Mouse (Mus musculus): ENCODE data around the gene Tepp. TPM values are rescaled to one million over a fixed set of nuclear protein-coding genes. Genes with fewer than 3 reads are reported as not detected.

Gene Tepp
- polyA plus RNA-seq, 1 experiment from 2014 or later, result not detected

DNA sequence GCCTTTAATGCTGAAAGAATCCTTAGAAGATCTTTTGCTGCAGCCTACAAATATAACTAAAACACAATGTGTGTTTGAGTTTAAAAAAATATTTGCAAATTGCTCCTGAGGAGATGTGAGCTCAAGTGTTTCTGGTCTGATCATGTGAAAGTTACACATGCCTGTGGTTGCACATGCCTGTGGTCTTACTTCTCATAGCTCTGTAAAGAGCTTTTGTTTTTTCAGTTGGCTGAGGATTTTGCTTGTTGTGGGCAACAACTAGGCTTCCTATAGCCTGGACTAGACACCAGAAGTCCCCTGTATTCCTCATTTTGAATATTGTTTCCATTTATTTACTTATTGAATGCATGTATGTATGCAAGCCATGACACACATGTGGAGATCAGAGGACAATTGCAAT, 26.0 kb downstream of the Tepp start:
- no peaks in the 10 kb centered on the region for H3K4me1 ChIP-seq (ENCODE audit: control insufficient read depth, insufficient read depth, low read length)
- no peak overlapping the region for H3K4me3 ChIP-seq (ENCODE audit: low read depth, low read length)
- ATAC-seq (ENCODE audit: insufficient read depth, low FRiP score, low TSS enrichment), result no peak
- H3K27ac ChIP-seq (ENCODE audit: low read depth, low read length), result no peak overlapping the region
- H3K9ac ChIP-seq (ENCODE audit: low read length), result no peak overlapping the region
- H3K36me3 ChIP-seq (ENCODE audit: control insufficient read depth, insufficient read depth, low read length), result no peaks in the 10 kb centered on the region
- no peaks in the 10 kb centered on the region for H3K27me3 ChIP-seq (ENCODE audit: control insufficient read depth, insufficient read depth, low read length)
- no peak overlapping the region for H3K4me2 ChIP-seq (ENCODE audit: low read depth)
- DNase-seq (ENCODE audit: low spot score), result no peak
- no peaks in the 10 kb centered on the region for H3K9me3 ChIP-seq (ENCODE audit: control insufficient read depth, low read length)

DNA sequence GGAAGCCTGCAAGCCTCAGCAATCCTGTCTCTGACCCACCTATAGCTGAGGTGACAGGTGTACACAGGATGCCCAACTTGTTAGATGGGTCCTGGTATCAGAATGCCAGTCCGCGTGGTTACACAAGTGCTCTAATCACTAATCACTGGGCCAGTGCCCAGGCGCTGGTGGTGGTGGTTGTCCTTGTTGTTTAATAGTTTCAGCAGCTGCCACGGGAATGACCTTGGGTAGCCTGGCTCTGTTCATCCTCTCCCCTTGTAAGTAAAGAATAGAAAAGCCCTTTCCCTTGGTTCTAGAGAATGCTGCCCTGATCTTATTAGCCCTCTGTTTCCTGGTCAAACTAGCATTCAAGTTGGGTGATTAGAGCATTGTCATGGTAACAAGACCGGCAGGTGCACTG, 31.4 kb downstream of the Tepp start:
- H3K4me2 ChIP-seq (ENCODE audit: low read depth), result no peak overlapping the region
- WGBS, result 82% methylated on average over 5 of the region's 5 CpGs
- H3K27me3 ChIP-seq (ENCODE audit: control insufficient read depth, insufficient read depth, low read length), result no peaks in the 10 kb centered on the region
- H3K36me3 ChIP-seq (ENCODE audit: control insufficient read depth, insufficient read depth, low read length), result peaks cover 3% of the 10 kb centered on the region; the same call in 1 of the 2 replicates
- no peaks in the 10 kb centered on the region for H3K9me3 ChIP-seq (ENCODE audit: control insufficient read depth, low read length)
- H3K4me1 ChIP-seq (ENCODE audit: control insufficient read depth, insufficient read depth, low read length), result no peaks in the 10 kb centered on the region
- H3K27ac ChIP-seq (ENCODE audit: low read depth, low read length), result no peak overlapping the region
- ATAC-seq (ENCODE audit: insufficient read depth, low FRiP score, low TSS enrichment) (no peak), DNase-seq (ENCODE audit: low spot score) (no peak)
- H3K4me3 ChIP-seq (ENCODE audit: low read depth, low read length), result no peak overlapping the region
- no peak overlapping the region for H3K9ac ChIP-seq (ENCODE audit: low read length)

DNA sequence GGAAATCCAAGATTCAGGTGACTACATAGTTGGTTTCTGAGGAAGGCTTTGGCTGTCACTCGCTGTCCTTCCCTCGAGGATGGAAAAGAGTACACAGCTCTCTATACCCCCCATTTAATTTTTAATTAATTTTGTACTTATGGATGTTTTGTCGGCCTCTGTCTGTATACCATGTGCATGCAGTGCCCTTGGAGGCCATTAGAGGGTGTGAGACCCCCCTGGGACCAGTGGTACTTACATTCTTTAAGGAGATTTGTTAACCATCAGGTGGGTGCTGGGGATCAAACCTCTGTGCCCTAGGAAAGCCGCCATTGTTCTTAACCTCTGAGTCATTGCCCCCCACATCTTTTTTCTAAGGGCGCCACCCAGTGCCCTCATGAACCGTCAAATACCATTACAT, 34.3 kb downstream of the Tepp start:
- WGBS, result 77% methylated on average over 6 of the region's 6 CpGs

DNA sequence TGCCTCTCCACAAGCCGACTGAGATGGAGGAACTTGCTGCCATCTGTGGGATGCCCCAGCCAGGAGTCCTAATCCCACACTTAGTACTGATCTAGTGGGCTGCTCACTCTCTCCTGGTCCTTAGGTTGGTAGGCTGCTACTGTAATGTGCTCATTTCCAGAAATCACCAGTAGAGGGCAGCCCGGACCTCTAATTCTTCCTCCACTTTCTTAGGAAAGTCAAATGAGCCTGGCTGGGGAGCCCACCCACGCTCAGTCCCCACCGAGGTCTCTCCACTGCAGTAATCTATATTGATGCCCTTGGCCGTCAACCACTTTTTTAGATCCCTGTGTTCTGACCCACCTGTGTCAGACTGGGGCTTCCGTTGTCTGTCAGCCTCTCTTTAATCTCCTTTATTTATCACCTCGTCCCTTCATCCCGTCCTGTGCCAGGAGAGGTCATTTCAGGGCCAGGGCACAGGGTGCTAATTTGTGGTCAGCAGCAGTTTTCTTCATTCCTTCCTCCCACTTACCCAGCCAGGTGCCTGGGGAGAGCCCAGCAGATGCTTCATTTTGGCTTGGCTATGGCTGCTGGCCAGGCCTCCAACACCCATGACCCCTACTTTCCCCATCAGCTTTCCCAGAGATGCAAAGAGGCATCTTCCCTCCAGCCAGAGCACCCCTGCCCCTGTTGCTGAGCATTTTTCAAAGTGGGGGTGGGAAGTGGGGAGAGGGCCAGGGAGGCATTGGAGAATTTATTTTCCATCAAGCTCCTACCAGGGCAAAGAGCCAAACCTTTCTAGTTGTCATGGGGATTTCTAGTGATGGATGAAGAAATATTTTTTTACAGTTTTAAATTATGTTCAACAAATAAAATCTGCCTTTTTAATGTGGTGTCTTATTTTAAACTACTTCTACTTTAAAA, 36.5 kb downstream of the Tepp start:
- no peak overlapping the region for H3K4me2 ChIP-seq (ENCODE audit: low read depth)
- H3K9me3 ChIP-seq (ENCODE audit: control insufficient read depth, low read length), result no peaks in the 10 kb centered on the region
- WGBS, result 15% methylated on average over 8 of the region's 8 CpGs
- peaks cover 3% of the 10 kb centered on the region; the same call in 1 of the 2 replicates for H3K36me3 ChIP-seq (ENCODE audit: control insufficient read depth, insufficient read depth, low read length)
- H3K4me3 ChIP-seq (ENCODE audit: low read depth, low read length), result no peak overlapping the region
- H3K9ac ChIP-seq (ENCODE audit: low read length), result no peak overlapping the region
- peaks cover 2% of the 10 kb centered on the region; the same call in 1 of the 2 replicates for H3K4me1 ChIP-seq (ENCODE audit: control insufficient read depth, insufficient read depth, low read length)
- DNase-seq (ENCODE audit: low spot score), result peak; percentile 79
- H3K27ac ChIP-seq (ENCODE audit: low read depth, low read length), result no peak overlapping the region
- H3K27me3 ChIP-seq (ENCODE audit: control insufficient read depth, insufficient read depth, low read length), result peaks cover 4% of the 10 kb centered on the region; the same call in 1 of the 2 replicates
- peak; percentile 46; the same call in 1 of the 2 replicates for ATAC-seq (ENCODE audit: insufficient read depth, low FRiP score, low TSS enrichment)

More for the DNA sequence above, 34.3 kb downstream of the Tepp start:
- DNase-seq (ENCODE audit: low spot score) (no peak), ATAC-seq (ENCODE audit: insufficient read depth, low FRiP score, low TSS enrichment) (no peak)
- Histone ChIP-seq H3K4me3 (ENCODE audit: low read depth, low read length) (no peak overlapping the region), H3K4me1 (ENCODE audit: control insufficient read depth, insufficient read depth, low read length) (no peaks in the 10 kb centered on the region), H3K36me3 (ENCODE audit: control insufficient read depth, insufficient read depth, low read length) (peaks cover 3% of the 10 kb centered on the region; the same call in 1 of the 2 replicates), H3K9ac (ENCODE audit: low read length) (no peak overlapping the region), H3K4me2 (ENCODE audit: low read depth) (no peak overlapping the region), H3K27ac (ENCODE audit: low read depth, low read length) (no peak overlapping the region), H3K9me3 (ENCODE audit: control insufficient read depth, low read length) (no peaks in the 10 kb centered on the region), H3K27me3 (ENCODE audit: control insufficient read depth, insufficient read depth, low read length) (no peaks in the 10 kb centered on the region)

DNA sequence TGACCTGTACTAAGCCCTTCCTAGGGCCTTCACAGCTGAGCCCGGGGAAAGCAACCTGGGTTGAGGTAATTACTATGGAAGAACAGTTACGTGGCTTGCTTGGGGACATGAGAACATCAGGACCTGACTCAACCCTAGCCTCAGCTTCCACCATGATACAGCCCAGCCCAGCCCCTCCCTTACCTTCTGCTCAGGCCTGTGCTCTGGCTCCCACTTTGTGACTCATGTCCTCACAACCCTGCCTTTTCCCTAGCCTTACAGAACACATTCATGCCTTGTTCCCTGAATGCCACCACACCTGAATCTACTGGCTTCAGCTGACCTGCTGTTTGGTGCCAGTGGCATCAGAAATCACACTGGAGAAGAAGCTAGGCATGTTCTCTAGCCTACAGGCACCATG, 38.0 kb downstream of the Tepp start:
- Histone ChIP-seq H3K4me1 (ENCODE audit: control insufficient read depth, insufficient read depth, low read length) (peaks cover 4% of the 10 kb centered on the region; the same call in 1 of the 2 replicates), H3K9me3 (ENCODE audit: control insufficient read depth, low read length) (no peaks in the 10 kb centered on the region), H3K4me3 (ENCODE audit: low read depth, low read length) (no peak overlapping the region), H3K36me3 (ENCODE audit: control insufficient read depth, insufficient read depth, low read length) (peaks cover 3% of the 10 kb centered on the region; the same call in 1 of the 2 replicates), H3K9ac (ENCODE audit: low read length) (no peak overlapping the region), H3K27ac (ENCODE audit: low read depth, low read length) (no peak overlapping the region), H3K27me3 (ENCODE audit: control insufficient read depth, insufficient read depth, low read length) (peaks cover 4% of the 10 kb centered on the region; the same call in 1 of the 2 replicates), H3K4me2 (ENCODE audit: low read depth) (no peak overlapping the region)
- ATAC-seq (ENCODE audit: insufficient read depth, low FRiP score, low TSS enrichment) (no peak), DNase-seq (ENCODE audit: low spot score) (no peak)
- WGBS, result 80% methylated on average over 2 of the region's 2 CpGs

DNA sequence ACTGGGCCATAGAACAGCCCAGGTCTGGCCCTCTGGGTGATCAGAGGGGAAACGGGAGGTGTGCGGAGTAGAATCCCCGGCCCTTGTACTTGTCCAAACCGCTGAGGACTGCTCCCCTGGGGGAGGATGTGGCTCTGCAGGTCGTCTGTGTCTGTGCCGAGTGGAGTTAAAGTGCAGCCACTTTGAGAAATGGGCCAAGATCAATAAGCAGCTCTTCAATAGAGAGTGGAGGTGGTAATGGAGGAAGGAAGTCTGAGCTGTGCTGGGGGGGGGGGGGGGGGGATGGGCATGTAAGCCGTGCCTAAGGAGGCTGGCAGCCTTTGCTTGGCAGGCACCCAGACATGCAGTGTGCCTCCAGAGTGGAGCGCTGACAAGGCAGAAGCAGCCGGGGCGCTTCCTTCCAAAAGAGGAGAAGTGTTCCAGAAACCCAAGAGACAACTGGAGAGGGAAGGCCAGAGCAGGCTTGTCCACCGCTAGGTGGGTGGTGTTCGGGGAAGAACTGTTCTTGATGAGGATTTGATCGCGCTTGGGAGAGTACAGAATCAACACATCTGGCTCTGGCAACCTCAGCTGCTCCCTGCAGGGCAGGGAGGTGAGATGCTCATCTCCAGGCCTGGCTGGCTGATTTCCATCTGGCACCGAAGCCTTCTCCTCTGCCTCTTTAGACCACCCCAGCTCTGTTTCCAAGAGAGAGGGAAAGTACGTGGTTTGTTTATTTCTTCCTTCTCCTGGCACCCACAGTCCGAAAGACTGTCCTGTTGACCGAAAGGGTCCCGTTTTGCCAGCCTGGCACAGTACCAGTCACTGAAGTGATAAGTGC, 38.7 kb downstream of the Tepp start:
- no peak overlapping the region for H3K9ac ChIP-seq (ENCODE audit: low read length)
- no peak for ATAC-seq (ENCODE audit: insufficient read depth, low FRiP score, low TSS enrichment)
- peaks cover under 1% of the 10 kb centered on the region; the same call in 1 of the 2 replicates for H3K36me3 ChIP-seq (ENCODE audit: control insufficient read depth, insufficient read depth, low read length)
- no peak overlapping the region for H3K27ac ChIP-seq (ENCODE audit: low read depth, low read length)
- WGBS, result 65% methylated on average over 18 of the region's 19 CpGs
- no peaks in the 10 kb centered on the region for H3K9me3 ChIP-seq (ENCODE audit: control insufficient read depth, low read length)
- H3K4me2 ChIP-seq (ENCODE audit: low read depth), result no peak overlapping the region
- no peak overlapping the region for H3K4me3 ChIP-seq (ENCODE audit: low read depth, low read length)
- peaks cover 4% of the 10 kb centered on the region; the same call in 1 of the 2 replicates for H3K27me3 ChIP-seq (ENCODE audit: control insufficient read depth, insufficient read depth, low read length)
- DNase-seq (ENCODE audit: low spot score), result no peak
- H3K4me1 ChIP-seq (ENCODE audit: control insufficient read depth, insufficient read depth, low read length), result peaks cover 7% of the 10 kb centered on the region

DNA sequence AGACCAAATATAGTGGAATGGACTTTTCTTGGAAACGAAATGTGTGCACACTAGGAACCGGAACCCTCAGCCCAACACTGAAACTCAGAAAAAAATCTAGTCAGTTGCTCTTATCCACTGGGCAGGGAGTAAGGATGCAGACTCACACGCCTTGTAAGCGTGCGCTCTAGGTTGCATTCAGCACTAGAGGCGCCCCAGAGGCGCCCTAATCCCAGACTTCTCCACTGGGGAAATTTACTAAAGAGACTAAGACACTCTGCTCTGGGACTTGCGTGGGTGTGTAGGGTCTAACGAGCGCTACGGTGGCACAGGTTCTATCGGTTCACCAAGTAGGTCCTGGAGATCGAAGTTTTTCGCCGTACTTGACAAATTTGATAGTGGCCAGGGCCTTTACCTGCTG, 41.1 kb downstream of the Tepp start:
- no peak for ATAC-seq (ENCODE audit: insufficient read depth, low FRiP score, low TSS enrichment)
- Histone ChIP-seq H3K27ac (ENCODE audit: low read depth, low read length) (no peak overlapping the region), H3K4me1 (ENCODE audit: control insufficient read depth, insufficient read depth, low read length) (peaks cover 9% of the 10 kb centered on the region), H3K27me3 (ENCODE audit: control insufficient read depth, insufficient read depth, low read length) (peaks cover 4% of the 10 kb centered on the region; the same call in 1 of the 2 replicates), H3K9ac (ENCODE audit: low read length) (no peak overlapping the region), H3K4me3 (ENCODE audit: low read depth, low read length) (peak overlapping the region; percentile 81; the same call in 1 of the 2 replicates), H3K4me2 (ENCODE audit: low read depth) (peak overlapping the region; percentile 92), H3K36me3 (ENCODE audit: control insufficient read depth, insufficient read depth, low read length) (no peaks in the 10 kb centered on the region; the same call in 1 of the 2 replicates), H3K9me3 (ENCODE audit: control insufficient read depth, low read length) (no peaks in the 10 kb centered on the region)
- peak; percentile 59 for DNase-seq (ENCODE audit: low spot score)
- 1% methylated on average over 15 of the region's 15 CpGs for WGBS

DNA sequence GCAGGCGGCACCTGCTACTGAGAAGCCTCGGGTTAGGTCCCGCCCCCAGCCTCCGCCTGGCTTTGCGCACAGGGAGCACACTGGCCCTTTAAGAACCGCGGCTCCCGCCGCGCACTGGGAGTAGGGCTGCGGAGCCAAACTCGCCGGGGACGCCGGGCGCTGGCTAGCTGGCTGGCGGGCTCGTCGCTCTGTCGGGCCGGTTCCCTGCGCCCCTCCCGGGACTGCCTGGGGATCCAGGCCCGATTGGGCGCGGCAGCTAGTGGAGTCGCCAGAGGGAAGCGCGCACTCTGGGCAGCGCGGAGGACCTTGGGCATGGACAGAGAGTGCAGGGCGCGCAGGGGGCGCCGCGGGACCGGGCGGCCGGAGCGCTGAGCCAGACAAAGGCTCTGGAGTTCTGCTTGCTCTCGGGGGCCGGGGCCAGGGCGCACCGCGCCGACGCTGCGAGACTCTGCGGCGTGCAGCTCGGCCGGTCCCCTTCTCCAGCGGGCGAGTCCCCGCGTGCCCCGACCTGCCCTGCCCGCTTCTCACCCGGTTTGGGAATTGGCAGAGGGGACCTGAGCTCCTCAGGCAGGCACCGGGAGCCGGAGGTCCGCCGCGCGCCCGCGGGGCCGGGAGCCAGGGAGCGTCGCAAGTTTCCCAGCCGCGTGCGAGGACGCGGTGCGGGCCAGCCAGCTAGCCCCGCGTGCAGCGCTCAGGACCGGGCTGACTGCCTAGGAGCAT, 41.9 kb downstream of the Tepp start, which contains the start of gene Mmp15:
TSS of gene Mmp15 (plus strand) at position 118 of the 720 bp plus-strand sequence.
- H3K9me3 ChIP-seq (ENCODE audit: control insufficient read depth, low read length), result no peaks in the 10 kb centered on the region
- peak; percentile 87 for DNase-seq (ENCODE audit: low spot score)
- H3K4me2 ChIP-seq (ENCODE audit: low read depth), result peak within 1 kb of the TSS; percentile 92
- no peaks in the 10 kb centered on the region; the same call in 1 of the 2 replicates for H3K36me3 ChIP-seq (ENCODE audit: control insufficient read depth, insufficient read depth, low read length)
- whole genome bisulfite sequencing, result under 1% methylated on average over 78 of the region's 80 CpGs
- H3K9ac ChIP-seq (ENCODE audit: low read length), result peak within 1 kb of the TSS; percentile 94
- peak within 1 kb of the TSS; percentile 81 for H3K4me3 ChIP-seq (ENCODE audit: low read depth, low read length)
- peak within 1 kb of the TSS; percentile 83 for H3K27ac ChIP-seq (ENCODE audit: low read depth, low read length)
- peak; percentile 85 for ATAC-seq (ENCODE audit: insufficient read depth, low FRiP score, low TSS enrichment)
- peaks cover 9% of the 10 kb centered on the region for H3K4me1 ChIP-seq (ENCODE audit: control insufficient read depth, insufficient read depth, low read length)
- peaks cover 4% of the 10 kb centered on the region; the same call in 1 of the 2 replicates for H3K27me3 ChIP-seq (ENCODE audit: control insufficient read depth, insufficient read depth, low read length)

Data from neural tube, embryonic 11.5 days (tissue).